Mouse (Mus musculus): ENCODE results near the gene Sh2d2a. TPM values are rescaled to one million over a fixed set of nuclear protein-coding genes. Genes with fewer than 3 reads are reported as not detected.

The Sh2d2a gene
- polyA plus RNA-seq, 1 experiment, result 5.9 TPM

- TF ChIP-seq POLR2A (IDR thresholded peaks at IDR 0.05; ENCODE audit: low read depth, low read length) (no peak), CTCF (IDR thresholded peaks at IDR 0.05; ENCODE audit: extremely low read depth, insufficient read length, insufficient replicate concordance, low read depth, low read length) (no peak)
- H3K4me3 ChIP-seq (ENCODE audit: low read depth, low read length), result no peak overlapping the region
- H3K4me1 ChIP-seq (ENCODE audit: control insufficient read depth, insufficient read depth, insufficient read length, low read length), result no peaks in the 10 kb centered on the region
- no peaks in the 10 kb centered on the region for H3K27me3 ChIP-seq (ENCODE audit: control insufficient read depth, insufficient read depth, low read length)
- H3K36me3 ChIP-seq (ENCODE audit: control insufficient read depth, insufficient read depth, low read length), result no peaks in the 10 kb centered on the region
- WGBS, result 42% methylated on average over 5 of the region's 5 CpGs
- H3K27ac ChIP-seq (ENCODE audit: insufficient read depth, low read depth, low read length), result no peak overlapping the region
Observed at GRCm38 (mm10) chr3:87833482-87833881, 13.1 kb upstream of the Sh2d2a start.

GRCm38 (mm10) chr3:87838622-87839021 is 7.9 kb upstream of the Sh2d2a start:
- Histone ChIP-seq H3K4me3 (ENCODE audit: low read depth, low read length) (no peak overlapping the region), H3K27ac (ENCODE audit: insufficient read depth, low read depth, low read length) (no peak overlapping the region), H3K27me3 (ENCODE audit: control insufficient read depth, insufficient read depth, low read length) (no peaks in the 10 kb centered on the region), H3K4me1 (ENCODE audit: control insufficient read depth, insufficient read depth, insufficient read length, low read length) (no peaks in the 10 kb centered on the region), H3K36me3 (ENCODE audit: control insufficient read depth, insufficient read depth, low read length) (no peaks in the 10 kb centered on the region)
- WGBS, result 0% methylated on average over 4 of the region's 4 CpGs
- TF ChIP-seq CTCF (IDR thresholded peaks at IDR 0.05; ENCODE audit: extremely low read depth, insufficient read length, insufficient replicate concordance, low read depth, low read length) (peak; percentile 85; the same call in 1 of the 2 replicates), POLR2A (IDR thresholded peaks at IDR 0.05; ENCODE audit: low read depth, low read length) (no peak)

DNA sequence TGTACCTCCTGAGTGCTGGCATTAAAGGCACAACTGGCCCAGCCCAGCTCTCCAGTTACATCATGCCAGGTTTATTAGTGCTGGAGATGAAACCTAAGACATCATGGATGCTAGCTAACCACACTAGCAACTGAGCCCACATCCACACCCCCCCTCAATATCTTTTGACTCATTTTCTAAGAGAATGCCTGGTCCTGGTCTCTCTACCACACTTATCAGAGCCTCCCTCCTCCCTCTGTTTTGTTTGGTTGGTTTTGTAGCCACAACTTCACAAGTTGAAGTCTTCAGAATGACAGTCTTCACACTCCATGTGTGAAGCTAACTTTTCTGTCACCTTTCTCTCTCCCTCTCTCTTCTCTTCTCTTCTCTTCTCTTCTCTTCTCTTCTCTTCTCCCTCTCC is 5.7 kb upstream of the Sh2d2a start:
- Histone ChIP-seq H3K4me3 (ENCODE audit: low read depth, low read length) (no peak overlapping the region), H3K27ac (ENCODE audit: insufficient read depth, low read depth, low read length) (no peak overlapping the region), H3K36me3 (ENCODE audit: control insufficient read depth, insufficient read depth, low read length) (no peaks in the 10 kb centered on the region), H3K27me3 (ENCODE audit: control insufficient read depth, insufficient read depth, low read length) (no peaks in the 10 kb centered on the region), H3K4me1 (ENCODE audit: control insufficient read depth, insufficient read depth, insufficient read length, low read length) (no peaks in the 10 kb centered on the region)
- TF ChIP-seq POLR2A (IDR thresholded peaks at IDR 0.05; ENCODE audit: low read depth, low read length) (no peak), CTCF (IDR thresholded peaks at IDR 0.05; ENCODE audit: extremely low read depth, insufficient read length, insufficient replicate concordance, low read depth, low read length) (no peak)

DNA sequence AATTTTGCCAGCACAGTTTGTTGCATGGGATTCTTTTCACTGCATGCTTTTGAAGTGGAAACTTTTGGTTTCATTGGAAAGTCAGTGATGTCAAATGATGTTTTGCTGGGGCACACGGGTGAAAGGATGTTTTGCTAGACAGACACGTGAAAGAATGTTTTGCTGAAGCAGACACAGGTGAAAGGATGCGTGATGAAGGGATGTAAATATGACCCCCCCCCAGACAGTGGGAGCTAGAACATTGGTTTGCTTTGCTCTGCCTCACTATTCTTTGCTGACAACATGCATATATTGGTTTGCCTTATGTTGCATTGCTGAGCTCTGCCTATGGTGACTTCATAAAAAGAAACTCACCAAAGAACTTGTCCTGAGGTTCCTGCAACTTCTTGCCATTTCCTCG is 1.6 kb upstream of the Sh2d2a start:
- H3K4me1 ChIP-seq (ENCODE audit: control insufficient read depth, insufficient read depth, insufficient read length, low read length), result no peaks in the 10 kb centered on the region
- no peak overlapping the region for H3K4me3 ChIP-seq (ENCODE audit: low read depth, low read length)
- 70% methylated on average over 4 of the region's 4 CpGs for WGBS
- no peak overlapping the region; the same call in 1 of the 2 replicates for H3K27ac ChIP-seq (ENCODE audit: insufficient read depth, low read depth, low read length)
- H3K36me3 ChIP-seq (ENCODE audit: control insufficient read depth, insufficient read depth, low read length), result no peaks in the 10 kb centered on the region
- TF ChIP-seq CTCF (IDR thresholded peaks at IDR 0.05; ENCODE audit: extremely low read depth, insufficient read length, insufficient replicate concordance, low read depth, low read length), result no peak
- TF ChIP-seq POLR2A (IDR thresholded peaks at IDR 0.05; ENCODE audit: low read depth, low read length), result no peak
- no peaks in the 10 kb centered on the region for H3K27me3 ChIP-seq (ENCODE audit: control insufficient read depth, insufficient read depth, low read length)

DNA sequence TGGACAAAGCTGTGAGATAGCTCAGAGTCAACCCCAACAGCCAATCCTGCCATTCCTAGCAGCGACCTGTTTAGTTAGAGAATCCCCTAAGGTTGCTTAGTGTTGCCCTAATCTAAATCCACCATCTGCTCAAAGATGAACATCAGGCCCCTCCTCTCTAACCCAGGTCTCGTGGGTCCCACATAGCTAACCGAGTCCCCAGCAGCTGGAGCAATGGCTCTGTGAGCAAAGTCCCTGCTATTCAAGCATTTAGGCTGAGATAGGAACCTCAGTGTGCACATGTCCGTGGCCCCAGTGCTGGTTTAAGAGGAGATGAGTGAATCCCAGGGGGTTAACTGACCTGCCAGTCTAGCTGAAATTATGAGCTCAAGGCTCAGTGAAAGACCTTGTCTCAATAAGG is 369 bp upstream of the Sh2d2a start:
- Histone ChIP-seq H3K4me1 (ENCODE audit: control insufficient read depth, insufficient read depth, insufficient read length, low read length) (no peaks in the 10 kb centered on the region), H3K27ac (ENCODE audit: insufficient read depth, low read depth, low read length) (peak overlapping the region; percentile 68), H3K27me3 (ENCODE audit: control insufficient read depth, insufficient read depth, low read length) (no peaks in the 10 kb centered on the region), H3K36me3 (ENCODE audit: control insufficient read depth, insufficient read depth, low read length) (no peaks in the 10 kb centered on the region), H3K4me3 (ENCODE audit: low read depth, low read length) (no peak overlapping the region)
- TF ChIP-seq POLR2A (IDR thresholded peaks at IDR 0.05; ENCODE audit: low read depth, low read length) (no peak), CTCF (IDR thresholded peaks at IDR 0.05; ENCODE audit: extremely low read depth, insufficient read length, insufficient replicate concordance, low read depth, low read length) (no peak)
- 55% methylated on average over 4 of the region's 4 CpGs for WGBS

- no peaks in the 10 kb centered on the region for H3K27me3 ChIP-seq (ENCODE audit: control insufficient read depth, insufficient read depth, low read length)
- H3K4me3 ChIP-seq (ENCODE audit: low read depth, low read length), result peak overlapping the region; percentile 46; the same call in 1 of the 2 replicates
- WGBS, result 66% methylated on average over 5 of the region's 5 CpGs
- peak overlapping the region; percentile 68 for H3K27ac ChIP-seq (ENCODE audit: insufficient read depth, low read depth, low read length)
- TF ChIP-seq CTCF (IDR thresholded peaks at IDR 0.05; ENCODE audit: extremely low read depth, insufficient read length, insufficient replicate concordance, low read depth, low read length) (no peak), POLR2A (IDR thresholded peaks at IDR 0.05; ENCODE audit: low read depth, low read length) (no peak)
- no peaks in the 10 kb centered on the region for H3K4me1 ChIP-seq (ENCODE audit: control insufficient read depth, insufficient read depth, insufficient read length, low read length)
- H3K36me3 ChIP-seq (ENCODE audit: control insufficient read depth, insufficient read depth, low read length), result no peaks in the 10 kb centered on the region
Observed at GRCm38 (mm10) chr3:87847680-87848079, 1.1 kb downstream of the Sh2d2a start.

GRCm38 (mm10) chr3:87849117-87849516 is 2.6 kb downstream of the Sh2d2a start:
- H3K4me1 ChIP-seq (ENCODE audit: control insufficient read depth, insufficient read depth, insufficient read length, low read length), result no peaks in the 10 kb centered on the region
- WGBS, result 67% methylated on average over 14 of the region's 14 CpGs
- TF ChIP-seq CTCF (IDR thresholded peaks at IDR 0.05; ENCODE audit: extremely low read depth, insufficient read length, insufficient replicate concordance, low read depth, low read length) (no peak), POLR2A (IDR thresholded peaks at IDR 0.05; ENCODE audit: low read depth, low read length) (no peak)
- no peak overlapping the region for H3K27ac ChIP-seq (ENCODE audit: insufficient read depth, low read depth, low read length)
- H3K4me3 ChIP-seq (ENCODE audit: low read depth, low read length), result no peak overlapping the region
- no peaks in the 10 kb centered on the region for H3K27me3 ChIP-seq (ENCODE audit: control insufficient read depth, insufficient read depth, low read length)
- H3K36me3 ChIP-seq (ENCODE audit: control insufficient read depth, insufficient read depth, low read length), result no peaks in the 10 kb centered on the region

Measured in small intestine, adult 2 months (tissue).